Mouse (Mus musculus): ENCODE results near the gene Ntn4. TPM values are rescaled to one million over a fixed set of nuclear protein-coding genes. Genes with fewer than 3 reads are reported as not detected.

The Ntn4 gene
- total and polyA plus RNA-seq, 3 experiments = not detected

GRCm38 (mm10) chr10:93697866-93698483 lies 57.5 kb downstream of the Ntn4 start:
- Histone ChIP-seq H3K4me3 (replicated peaks in 1 of 3; ENCODE audit: low read depth in 2 of 3, low read length in 2 of 3, poor library complexity in 1 of 3) (no peak overlapping the region), H3K27me3 (replicated peaks) (no peaks in the 10 kb centered on the region), H3K4me1 (ENCODE audit: control insufficient read depth in 1 of 2, insufficient read depth in 2 of 2) (peaks cover 4 to 6% of the 10 kb centered on the region in 2 experiments; a peak in 3 of 4 replicates), H3K79me2 (replicated peaks; ENCODE audit: control insufficient read depth, extremely low read depth, insufficient read depth, poor library complexity, severe bottlenecking) (no peaks in the 10 kb centered on the region), H3K27ac (ENCODE audit: insufficient read depth, low read depth) (no peak overlapping the region), H3K4me2 (ENCODE audit: insufficient read depth, low read depth, poor library complexity, severe bottlenecking) (no peak overlapping the region), H3K9me3 (replicated peaks; ENCODE audit: low read length) (no peaks in the 10 kb centered on the region), H3K36me3 (replicated peaks in 1 of 2; ENCODE audit: control insufficient read depth in 1 of 2, insufficient read depth in 1 of 2, low read length in 1 of 2) (no peaks in the 10 kb centered on the region), H3K9ac (ENCODE audit: insufficient read depth, low read depth) (no peak overlapping the region)
- dilution Hi-C loops (cut with MboI; ENCODE audit: extremely low pct_ligation_motif_present, extremely low pct_unique_long_range_greater_than_20kb, low sequenced_read_pairs) = no loop called here
- TF ChIP-seq CTCF (conservative IDR thresholded peaks at IDR 0.05 in 1 of 2, IDR thresholded peaks at IDR 0.05 in 1 of 2; ENCODE audit: low read depth in 2 of 2, low read length in 2 of 2) (no peak), JUN (IDR thresholded peaks at IDR 0.05; ENCODE audit: insufficient read depth, low read depth, low read length) (no peak), MAFK (IDR thresholded peaks at IDR 0.05; ENCODE audit: insufficient replicate concordance, low read length) (no peak), TCF12 (IDR thresholded peaks at IDR 0.05; ENCODE audit: low read depth, low read length) (no peak), E2F4 (IDR thresholded peaks at IDR 0.05; ENCODE audit: insufficient replicate concordance, low read depth, low read length) (no peak), ZMIZ1 (IDR thresholded peaks at IDR 0.05; ENCODE audit: low read depth, low read length) (no peak), RAD21 (IDR thresholded peaks at IDR 0.05; ENCODE audit: low read depth, low read length) (no peak), MXI1 (IDR thresholded peaks at IDR 0.05; ENCODE audit: low read depth, low read length) (no peak), SMC3 (IDR thresholded peaks at IDR 0.05; ENCODE audit: low read depth, low read length) (no peak), PAX5 (IDR thresholded peaks at IDR 0.05; ENCODE audit: low read length) (no peak), RCOR1 (conservative IDR thresholded peaks at IDR 0.05; ENCODE audit: low read depth, low read length) (no peak), POLR2A (IDR thresholded peaks at IDR 0.05; ENCODE audit: low read depth, low read length) (no peak), ZNF384 (IDR thresholded peaks at IDR 0.05; ENCODE audit: low read depth, low read length) (no peak), EP300 (IDR thresholded peaks at IDR 0.05; ENCODE audit: low read length) (no peak), MAX (IDR thresholded peaks at IDR 0.05; ENCODE audit: low read length) (no peak), UBTF (IDR thresholded peaks at IDR 0.05; ENCODE audit: low read depth, low read length) (no peak)
- in situ Hi-C loops (cut with MboI; ENCODE audit: low pct_ligation_motif_present, low pct_unique_long_range_greater_than_20kb, low sequenced_read_pairs) = no loop called here
- DNase-seq (ENCODE audit: extremely low read depth) = no peak

GRCm38 (mm10) chr10:93699689-93700478 lies 59.4 kb downstream of the Ntn4 start:
- no peaks in the 10 kb centered on the region for H3K36me3 ChIP-seq (replicated peaks in 1 of 2; ENCODE audit: control insufficient read depth in 1 of 2, insufficient read depth in 1 of 2, low read length in 1 of 2)
- H3K4me3 ChIP-seq (replicated peaks in 1 of 3; ENCODE audit: low read depth in 2 of 3, low read length in 2 of 3, poor library complexity in 1 of 3) = no peak overlapping the region
- no peak for DNase-seq (ENCODE audit: extremely low read depth)
- H3K4me2 ChIP-seq (ENCODE audit: insufficient read depth, low read depth, poor library complexity, severe bottlenecking) = peak overlapping the region; percentile 19; the same call in 1 of the 2 replicates
- no peaks in the 10 kb centered on the region for H3K79me2 ChIP-seq (replicated peaks; ENCODE audit: control insufficient read depth, extremely low read depth, insufficient read depth, poor library complexity, severe bottlenecking)
- no peak for TF ChIP-seq SMC3 (IDR thresholded peaks at IDR 0.05; ENCODE audit: low read depth, low read length)
- no peak for TF ChIP-seq KAT2A (IDR thresholded peaks at IDR 0.05; ENCODE audit: insufficient replicate concordance, low read length)
- no peak for TF ChIP-seq E2F4 (IDR thresholded peaks at IDR 0.05; ENCODE audit: insufficient replicate concordance, low read depth, low read length)
- TF ChIP-seq POLR2A (IDR thresholded peaks at IDR 0.05; ENCODE audit: low read depth, low read length) = no peak
- no peak for TF ChIP-seq GABPA (IDR thresholded peaks at IDR 0.05; ENCODE audit: insufficient replicate concordance, low read depth, low read length)
- no peak for TF ChIP-seq JUND (conservative IDR thresholded peaks at IDR 0.05; ENCODE audit: low read depth, low read length)
- TF ChIP-seq MAFK (IDR thresholded peaks at IDR 0.05; ENCODE audit: insufficient replicate concordance, low read length) = no peak
- no peak overlapping the region for H3K9ac ChIP-seq (ENCODE audit: insufficient read depth, low read depth)
- H3K27me3 ChIP-seq (replicated peaks) = no peaks in the 10 kb centered on the region
- no peak overlapping the region for H3K27ac ChIP-seq (ENCODE audit: insufficient read depth, low read depth)
- in situ Hi-C loops (cut with MboI; ENCODE audit: low pct_ligation_motif_present, low pct_unique_long_range_greater_than_20kb, low sequenced_read_pairs) = no loop called here
- dilution Hi-C loops (cut with MboI; ENCODE audit: extremely low pct_ligation_motif_present, extremely low pct_unique_long_range_greater_than_20kb, low sequenced_read_pairs) = no loop called here
- no peaks in the 10 kb centered on the region for H3K9me3 ChIP-seq (replicated peaks; ENCODE audit: low read length)
- H3K4me1 ChIP-seq (ENCODE audit: control insufficient read depth in 1 of 2, insufficient read depth in 2 of 2) = peaks cover 4 to 6% of the 10 kb centered on the region in 2 experiments; a peak in 3 of 4 replicates

Measured in CH12.LX (cell line).